Mouse (Mus musculus) stomach, embryonic 14.5 days (tissue): Measurements from ENCODE around the gene Rora. TPM values are rescaled to one million over a fixed set of nuclear protein-coding genes. Genes with fewer than 3 reads are reported as not detected.

Experiments used
- ATAC-seq: fragments of 200-750 bp; cut with Nextera tagmentation; 2 replicates; pipeline ENCODE4 v1.8.0; 2017; ENCODE audit warnings: low read depth, moderate TSS enrichment; ENCODE audit not compliant: insufficient number of reproducible peaks, insufficient read depth, low FRiP score
- H3K27ac ChIP-seq: fragments of 300-500 bp; sonication (generic); 2 replicates; pipeline ENCODE4 v1.5.1; 2014; ENCODE audit warnings: mild to moderate bottlenecking, low read length, moderate library complexity, mixed read lengths
- H3K27me3 ChIP-seq: fragments of 300-500 bp; sonication (generic); 2 replicates; pipeline ENCODE4 v1.6.1; 2014; ENCODE audit warnings: low read length, control low read depth, mixed read lengths; ENCODE audit not compliant: control insufficient read depth, insufficient read depth
- H3K36me3 ChIP-seq: fragments of 300-500 bp; sonication (generic); 2 replicates; pipeline ENCODE4 v1.6.1; 2014; ENCODE audit warnings: mild to moderate bottlenecking, control low read depth, low read length, moderate library complexity, mixed read lengths; ENCODE audit not compliant: control insufficient read depth, insufficient read depth
- H3K4me1 ChIP-seq: fragments of 300-500 bp; sonication (generic); 2 replicates; pipeline ENCODE4 v1.6.1; 2014; ENCODE audit warnings: low read length, control low read depth, mixed read lengths; ENCODE audit not compliant: control insufficient read depth, insufficient read depth
- H3K4me2 ChIP-seq: fragments of 300-500 bp; sonication (generic); replicated peaks from 2 replicates; pipeline ENCODE4 v1.6.1; 2014; ENCODE audit warnings: low read depth, low read length, control low read depth
- H3K4me3 ChIP-seq: fragments of 300-500 bp; sonication (generic); 2 replicates; pipeline ENCODE4 v1.5.1; 2014; ENCODE audit warnings: low read depth, low read length, control low read depth
- H3K9ac ChIP-seq: fragments of 300-500 bp; sonication (generic); replicated peaks from 2 replicates; pipeline ENCODE4 v1.6.1; 2014; ENCODE audit warnings: low read depth, mild to moderate bottlenecking, control low read depth, low read length, moderate library complexity, mixed read lengths
- H3K9me3 ChIP-seq: fragments of 300-500 bp; sonication (generic); 2 replicates; pipeline ENCODE4 v1.6.1; 2016; ENCODE audit warnings: low read depth, low read length, control low read depth; ENCODE audit not compliant: control insufficient read depth
- WGBS: fragments of 180-500 bp; shearing (Covaris S2); extraction: QIAGEN DNeasy Blood & Tissue Kit; methylation state at CpG from one replicate; pipeline ENCODE4 v1.1.7; 2014; 5-methylcytosine and 5-hydroxymethylcytosine counted together
- polyA plus RNA-seq: library from polyadenylated mRNA; unstranded; fragments of >200 nt; fragmentation: Nextera tagmentation; extraction: Ambion mirVana; gene quantifications from 2 replicates; pipeline ENCODE4 v1.2.1, GENCODE M21; 2014

Gene Rora
- polyA plus RNA-seq, 1 experiment from 2014 or later: 7.1 TPM

- ATAC-seq: no peak
- 74% methylated on average over 8 of the region's 8 CpGs for WGBS
- H3K4me2 ChIP-seq: no peak overlapping the region
Observed at GRCm38 (mm10) chr9:69293688-69294074, 640.1 kb downstream of the Rora start.

GRCm38 (mm10) chr9:69294426-69294825, 640.8 kb downstream of the Rora start:
- Histone ChIP-seq H3K27me3 (peaks cover 3% of the 10 kb centered on the region; the same call in 1 of the 2 replicates), H3K9me3 (no peaks in the 10 kb centered on the region), H3K27ac (no peak overlapping the region), H3K4me1 (peaks cover 12% of the 10 kb centered on the region), H3K36me3 (no peaks in the 10 kb centered on the region), H3K9ac (no peak overlapping the region), H3K4me2 (no peak overlapping the region), H3K4me3 (no peak overlapping the region)
- ATAC-seq: no peak
- 83% methylated on average over 5 of the region's 5 CpGs for WGBS

More at GRCm38 (mm10) chr9:69293688-69294074, 640.1 kb downstream of the Rora start:
- peaks cover 3% of the 10 kb centered on the region; the same call in 1 of the 2 replicates for H3K27me3 ChIP-seq
- H3K9me3 ChIP-seq: no peaks in the 10 kb centered on the region
- no peak overlapping the region for H3K4me3 ChIP-seq
- H3K36me3 ChIP-seq: no peaks in the 10 kb centered on the region
- peaks cover 16% of the 10 kb centered on the region for H3K4me1 ChIP-seq
- H3K27ac ChIP-seq: no peak overlapping the region
- H3K9ac ChIP-seq: no peak overlapping the region

GRCm38 (mm10) chr9:69294856-69295255, 641.3 kb downstream of the Rora start:
- Histone ChIP-seq H3K9ac (no peak overlapping the region), H3K4me2 (no peak overlapping the region), H3K9me3 (no peaks in the 10 kb centered on the region), H3K27me3 (peaks cover 3% of the 10 kb centered on the region; the same call in 1 of the 2 replicates), H3K36me3 (no peaks in the 10 kb centered on the region), H3K27ac (no peak overlapping the region), H3K4me1 (peaks cover 12% of the 10 kb centered on the region), H3K4me3 (no peak overlapping the region)
- ATAC-seq: no peak
- 86% methylated on average over 14 of the region's 14 CpGs for WGBS

- no peak overlapping the region for H3K4me3 ChIP-seq
- H3K9ac ChIP-seq: no peak overlapping the region
- H3K27me3 ChIP-seq: peaks cover 3% of the 10 kb centered on the region; the same call in 1 of the 2 replicates
- H3K9me3 ChIP-seq: no peaks in the 10 kb centered on the region
- H3K36me3 ChIP-seq: no peaks in the 10 kb centered on the region
- H3K27ac ChIP-seq: no peak overlapping the region
- WGBS: 75% methylated on average over 3 of the region's 3 CpGs
- ATAC-seq: no peak
- H3K4me1 ChIP-seq: peaks cover 9% of the 10 kb centered on the region
- H3K4me2 ChIP-seq: no peak overlapping the region
Observed at GRCm38 (mm10) chr9:69295826-69296225, 642.2 kb downstream of the Rora start.

DNA sequence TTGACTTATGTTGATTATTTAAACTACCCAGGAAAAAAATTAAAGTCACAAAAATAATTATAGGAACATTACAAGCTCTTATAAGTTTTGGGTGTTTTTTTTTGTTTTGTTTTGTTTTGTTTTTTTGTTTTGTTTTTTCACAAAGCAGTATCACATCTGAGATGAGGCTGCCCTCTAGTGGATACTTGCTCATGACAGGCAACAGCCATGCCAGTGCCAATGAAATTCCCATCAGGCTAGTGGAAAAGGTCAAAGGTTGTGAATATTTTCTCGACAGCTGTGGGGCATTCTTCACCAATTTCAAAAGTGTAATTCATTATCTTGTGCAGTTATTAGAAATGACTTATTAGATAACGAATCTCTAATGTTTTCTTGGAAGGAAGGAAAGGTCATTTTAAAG, 642.8 kb downstream of the Rora start:
- ATAC-seq: no peak
- no peak overlapping the region for H3K4me3 ChIP-seq
- no peaks in the 10 kb centered on the region for H3K9me3 ChIP-seq
- H3K4me1 ChIP-seq: peaks cover 4% of the 10 kb centered on the region
- 23% methylated on average over 2 of the region's 2 CpGs for WGBS
- no peak overlapping the region for H3K4me2 ChIP-seq
- no peaks in the 10 kb centered on the region for H3K36me3 ChIP-seq
- peaks cover 3% of the 10 kb centered on the region; the same call in 1 of the 2 replicates for H3K27me3 ChIP-seq
- no peak overlapping the region for H3K27ac ChIP-seq
- no peak overlapping the region for H3K9ac ChIP-seq

GRCm38 (mm10) chr9:69297766-69298375, 644.3 kb downstream of the Rora start:
- 78% methylated on average over 7 of the region's 7 CpGs for WGBS
- no peak overlapping the region for H3K4me2 ChIP-seq
- no peak overlapping the region for H3K9ac ChIP-seq
- H3K4me3 ChIP-seq: no peak overlapping the region
- H3K4me1 ChIP-seq: peaks cover 5% of the 10 kb centered on the region; the same call in 1 of the 2 replicates
- no peak for ATAC-seq
- H3K36me3 ChIP-seq: no peaks in the 10 kb centered on the region
- H3K27ac ChIP-seq: no peak overlapping the region
- no peaks in the 10 kb centered on the region for H3K27me3 ChIP-seq
- H3K9me3 ChIP-seq: no peaks in the 10 kb centered on the region

GRCm38 (mm10) chr9:69298566-69299335, 645.2 kb downstream of the Rora start:
- 74% methylated on average over 12 of the region's 12 CpGs for WGBS
- Histone ChIP-seq H3K36me3 (no peaks in the 10 kb centered on the region), H3K4me2 (no peak overlapping the region), H3K27ac (no peak overlapping the region), H3K9me3 (no peaks in the 10 kb centered on the region), H3K4me3 (no peak overlapping the region), H3K9ac (no peak overlapping the region), H3K27me3 (no peaks in the 10 kb centered on the region), H3K4me1 (peaks cover 5% of the 10 kb centered on the region; the same call in 1 of the 2 replicates)
- ATAC-seq: no peak

GRCm38 (mm10) chr9:69299484-69299883, 645.9 kb downstream of the Rora start:
- no peak overlapping the region for H3K4me2 ChIP-seq
- no peak for ATAC-seq
- H3K36me3 ChIP-seq: no peaks in the 10 kb centered on the region
- H3K27ac ChIP-seq: no peak overlapping the region
- H3K27me3 ChIP-seq: no peaks in the 10 kb centered on the region
- peaks cover 5% of the 10 kb centered on the region; the same call in 1 of the 2 replicates for H3K4me1 ChIP-seq
- WGBS: 77% methylated on average over 2 of the region's 2 CpGs
- H3K4me3 ChIP-seq: no peak overlapping the region
- no peak overlapping the region for H3K9ac ChIP-seq
- no peaks in the 10 kb centered on the region for H3K9me3 ChIP-seq
